Mouse (Mus musculus) stomach, embryonic 16.5 days (tissue): ENCODE data around the gene Stim2. TPM values are rescaled to one million over a fixed set of nuclear protein-coding genes. Genes with fewer than 3 reads are reported as not detected.

Experiments
- ATAC-seq: fragments of 200-750 bp; cut with Nextera tagmentation; 2 replicates; pipeline ENCODE4 v1.8.0; 2017; ENCODE audit warnings: moderate number of reproducible peaks, moderate TSS enrichment; ENCODE audit not compliant: insufficient read depth, low FRiP score
- H3K27ac ChIP-seq: fragments of 300-500 bp; sonication (generic); 2 replicates; pipeline ENCODE4 v1.5.1; 2014; ENCODE audit warnings: low read length
- H3K27me3 ChIP-seq: fragments of 300-500 bp; sonication (generic); 2 replicates; pipeline ENCODE4 v1.6.1; 2014; ENCODE audit warnings: low read length, control low read depth, mixed read lengths; ENCODE audit not compliant: control insufficient read depth, insufficient read depth
- H3K36me3 ChIP-seq: fragments of 300-500 bp; sonication (generic); 2 replicates; pipeline ENCODE4 v1.6.1; 2014; ENCODE audit warnings: low read length; ENCODE audit not compliant: control insufficient read depth, insufficient read depth
- H3K4me1 ChIP-seq: fragments of 300-500 bp; sonication (generic); 2 replicates; pipeline ENCODE4 v1.6.1; 2014; ENCODE audit warnings: low read length, control low read depth, mixed read lengths; ENCODE audit not compliant: control insufficient read depth, insufficient read depth
- H3K4me2 ChIP-seq: fragments of 300-500 bp; sonication (generic); 2 replicates; pipeline ENCODE4 v1.6.1; 2014; ENCODE audit warnings: low read depth, low read length, mixed read lengths
- H3K4me3 ChIP-seq: fragments of 300-500 bp; sonication (generic); replicated peaks from 2 replicates; pipeline ENCODE4 v1.5.1; 2014; ENCODE audit warnings: mild to moderate bottlenecking, low read length
- H3K9ac ChIP-seq: fragments of 300-500 bp; sonication (generic); 2 replicates; pipeline ENCODE4 v1.6.1; 2014; ENCODE audit warnings: low read length
- H3K9me3 ChIP-seq: fragments of 300-500 bp; sonication (generic); replicated peaks from 2 replicates; pipeline ENCODE4 v1.6.1; 2016; ENCODE audit warnings: low read length, control low read depth; ENCODE audit not compliant: control insufficient read depth
- WGBS: fragments of 180-500 bp; shearing (Covaris S2); extraction: QIAGEN DNeasy Blood & Tissue Kit; methylation state at CpG from one replicate; pipeline ENCODE4 v1.1.7; 2014; 5-methylcytosine and 5-hydroxymethylcytosine counted together
- polyA plus RNA-seq: library from polyadenylated mRNA; unstranded; fragments of >200 nt; fragmentation: Nextera tagmentation; extraction: Ambion mirVana; gene quantifications from 2 replicates; pipeline ENCODE4 v1.2.1, GENCODE M21; 2015

Gene Stim2
- polyA plus RNA-seq, 1 experiment from 2014 or later: 15.9 TPM

- no peak for ATAC-seq
- 75% methylated on average over 1 of the region's 1 CpGs for WGBS
- no peak overlapping the region for H3K4me2 ChIP-seq
- H3K27me3 ChIP-seq: no peaks in the 10 kb centered on the region
- no peak overlapping the region for H3K27ac ChIP-seq
- no peaks in the 10 kb centered on the region for H3K9me3 ChIP-seq
- H3K4me3 ChIP-seq: no peak overlapping the region
- no peak overlapping the region for H3K9ac ChIP-seq
- 0 out of 2 replicates have a peak, but pooled peaks cover 3% of the 10 kb centered on the region for H3K36me3 ChIP-seq
- H3K4me1 ChIP-seq: peaks cover 12% of the 10 kb centered on the region
These were observed 103.7 kb downstream of the Stim2 start for GRCm38 (mm10) chr5:54101960-54102359.

GRCm38 (mm10) chr5:54106669-54107068 lies 108.4 kb downstream of the Stim2 start:
- no peak overlapping the region for H3K4me3 ChIP-seq
- H3K4me2 ChIP-seq: no peak overlapping the region
- H3K36me3 ChIP-seq: 0 out of 2 replicates have a peak, but pooled peaks cover 3% of the 10 kb centered on the region
- no peak overlapping the region for H3K9ac ChIP-seq
- no peak for ATAC-seq
- no peaks in the 10 kb centered on the region for H3K9me3 ChIP-seq
- WGBS: 85% methylated on average over 4 of the region's 4 CpGs
- H3K27me3 ChIP-seq: no peaks in the 10 kb centered on the region
- 0 out of 2 replicates have a peak, but pooled peaks cover under 1% of the 10 kb centered on the region for H3K4me1 ChIP-seq
- H3K27ac ChIP-seq: no peak overlapping the region

GRCm38 (mm10) chr5:54107069-54107468 lies 108.8 kb downstream of the Stim2 start:
- H3K9me3 ChIP-seq: no peaks in the 10 kb centered on the region
- no peak overlapping the region for H3K4me3 ChIP-seq
- no peaks in the 10 kb centered on the region for H3K27me3 ChIP-seq
- H3K27ac ChIP-seq: no peak overlapping the region
- no peak overlapping the region for H3K4me2 ChIP-seq
- 60% methylated on average over 6 of the region's 6 CpGs for WGBS
- H3K4me1 ChIP-seq: no peaks in the 10 kb centered on the region
- no peak for ATAC-seq
- H3K36me3 ChIP-seq: 0 out of 2 replicates have a peak, but pooled peaks cover 3% of the 10 kb centered on the region
- H3K9ac ChIP-seq: no peak overlapping the region

- Histone ChIP-seq H3K9me3 (no peaks in the 10 kb centered on the region), H3K27ac (no peak overlapping the region), H3K36me3 (0 out of 2 replicates have a peak, but pooled peaks cover 3% of the 10 kb centered on the region), H3K27me3 (no peaks in the 10 kb centered on the region), H3K4me2 (no peak overlapping the region), H3K4me3 (no peak overlapping the region), H3K4me1 (no peaks in the 10 kb centered on the region), H3K9ac (no peak overlapping the region)
- ATAC-seq: no peak
- WGBS: 87% methylated on average over 5 of the region's 5 CpGs
These were observed 110.8 kb downstream of the Stim2 start for GRCm38 (mm10) chr5:54109096-54109495.

- Histone ChIP-seq H3K9ac (no peak overlapping the region), H3K9me3 (no peaks in the 10 kb centered on the region), H3K27me3 (no peaks in the 10 kb centered on the region), H3K4me3 (no peak overlapping the region), H3K36me3 (0 out of 2 replicates have a peak, but pooled peaks cover 1% of the 10 kb centered on the region), H3K4me2 (no peak overlapping the region), H3K27ac (no peak overlapping the region), H3K4me1 (no peaks in the 10 kb centered on the region)
- ATAC-seq: no peak
- 93% methylated on average over 11 of the region's 11 CpGs for WGBS
These were observed 112.5 kb downstream of the Stim2 start for GRCm38 (mm10) chr5:54110789-54111188.

- Histone ChIP-seq H3K4me2 (no peak overlapping the region), H3K9ac (no peak overlapping the region), H3K9me3 (no peaks in the 10 kb centered on the region), H3K27me3 (no peaks in the 10 kb centered on the region), H3K36me3 (peaks cover 5% of the 10 kb centered on the region; the same call in 1 of the 2 replicates), H3K27ac (no peak overlapping the region), H3K4me3 (no peak overlapping the region), H3K4me1 (no peaks in the 10 kb centered on the region)
- 23% methylated on average over 3 of the region's 3 CpGs for WGBS
- no peak for ATAC-seq
These were observed 115.0 kb downstream of the Stim2 start for GRCm38 (mm10) chr5:54113284-54113683.

GRCm38 (mm10) chr5:54116538-54116937 lies 118.2 kb downstream of the Stim2 start:
- 81% methylated on average over 10 of the region's 10 CpGs for WGBS
- no peak overlapping the region for H3K27ac ChIP-seq
- no peak for ATAC-seq

GRCm38 (mm10) chr5:54118410-54119212 lies 120.3 kb downstream of the Stim2 start:
- H3K4me1 ChIP-seq: no peaks in the 10 kb centered on the region
- H3K4me3 ChIP-seq: no peak overlapping the region
- H3K27ac ChIP-seq: no peak overlapping the region
- H3K27me3 ChIP-seq: no peaks in the 10 kb centered on the region
- no peak for ATAC-seq
- H3K9ac ChIP-seq: no peak overlapping the region
- no peak overlapping the region for H3K4me2 ChIP-seq
- H3K9me3 ChIP-seq: no peaks in the 10 kb centered on the region
- WGBS: 68% methylated on average over 19 of the region's 19 CpGs
- peaks cover 9% of the 10 kb centered on the region; the same call in 1 of the 2 replicates for H3K36me3 ChIP-seq

More at GRCm38 (mm10) chr5:54116538-54116937, 118.2 kb downstream of the Stim2 start:
- Histone ChIP-seq H3K4me1 (no peaks in the 10 kb centered on the region), H3K4me2 (no peak overlapping the region), H3K4me3 (no peak overlapping the region), H3K27me3 (no peaks in the 10 kb centered on the region), H3K9me3 (no peaks in the 10 kb centered on the region), H3K36me3 (peaks cover 9% of the 10 kb centered on the region; the same call in 1 of the 2 replicates), H3K9ac (no peak overlapping the region)

GRCm38 (mm10) chr5:54148091-54148795 lies 149.9 kb downstream of the Stim2 start:
- Histone ChIP-seq H3K27ac (no peak overlapping the region), H3K9me3 (no peaks in the 10 kb centered on the region), H3K4me3 (no peak overlapping the region), H3K9ac (no peak overlapping the region), H3K4me1 (no peaks in the 10 kb centered on the region), H3K36me3 (no peaks in the 10 kb centered on the region), H3K27me3 (no peaks in the 10 kb centered on the region), H3K4me2 (no peak overlapping the region)
- WGBS: 84% methylated on average over 5 of the region's 5 CpGs
- no peak for ATAC-seq
